Mouse (Mus musculus): ENCODE data around the gene Cpm.

DNA sequence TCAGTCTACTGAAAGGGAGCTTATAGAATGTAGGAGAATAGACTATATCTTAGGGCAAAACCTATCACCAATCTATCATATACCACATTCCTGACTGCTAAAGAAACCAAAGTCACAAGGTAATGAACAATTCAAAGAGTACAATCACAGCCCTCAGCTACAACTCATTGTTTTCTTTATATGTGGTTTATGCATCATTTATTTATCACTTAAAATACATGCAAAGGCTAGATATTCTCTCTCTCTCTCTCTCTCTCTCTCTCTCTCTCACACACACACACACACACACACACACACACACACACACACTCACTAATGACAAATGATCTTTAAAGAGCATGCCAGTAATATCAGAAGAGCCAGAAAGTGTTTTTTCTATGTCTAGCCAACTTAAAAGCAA is 76.5 kb downstream of the Cpm start:
- TF ChIP-seq CTCF (conservative IDR thresholded peaks at IDR 0.05 in 1 of 2, IDR thresholded peaks at IDR 0.05 in 1 of 2; ENCODE audit: low read depth in 2 of 2, low read length in 2 of 2): no peak
- TF ChIP-seq NELFE (IDR thresholded peaks at IDR 0.05; ENCODE audit: low read depth, low read length): no peak
- no peak for TF ChIP-seq ELF1 (IDR thresholded peaks at IDR 0.05; ENCODE audit: low read depth, low read length)
- TF ChIP-seq HCFC1 (IDR thresholded peaks at IDR 0.05; ENCODE audit: low read depth, low read length): no peak
- no peak for TF ChIP-seq USF2 (conservative IDR thresholded peaks at IDR 0.05; ENCODE audit: low read depth, low read length)
- TF ChIP-seq ETS1 (conservative IDR thresholded peaks at IDR 0.05; ENCODE audit: low read depth, low read length): no peak
